ENCODE assay signal across 16 mouse cellular contexts in the genomic region with DNA sequence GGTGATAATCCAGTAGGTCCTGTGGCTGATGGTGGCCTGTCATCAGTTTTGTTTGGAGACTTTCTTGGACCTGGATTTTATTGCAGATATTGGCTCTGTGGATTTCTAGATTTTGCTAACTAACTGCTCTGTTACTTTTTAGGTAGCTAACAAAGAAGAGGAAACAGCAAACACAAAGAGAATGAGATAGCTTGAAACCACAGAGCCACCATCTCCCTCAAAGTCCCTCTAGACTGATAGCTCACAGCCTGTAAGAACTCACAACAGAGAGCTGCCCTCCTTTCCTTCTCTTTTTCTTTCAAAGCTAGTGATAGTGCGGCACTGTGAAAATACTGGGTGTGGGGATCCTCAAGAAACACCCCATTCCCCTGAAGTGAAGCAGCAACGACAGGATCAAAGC.
"Had no signal": no experiment of that assay in that cellular context is flagged by ENCODE, and none has a peak within 500 bp of the region (broad histone marks: within the 10 kb centered on the region; RNA-seq: fewer than 3 reads in every experiment).

No protein-coding gene starts in this region.

- H3K27ac ChIP-seq: liver, embryonic 14.5 days; midbrain, embryonic 12.5 days; neural tube, embryonic 12.5 days; stomach, embryonic 15.5 days; stomach, postnatal 0 days had no signal

- H3K4me3 ChIP-seq: megakaryocyte, embryonic 14.5 days; midbrain, embryonic 12.5 days; neural tube, embryonic 12.5 days; stomach, embryonic 15.5 days had no signal

- H3K27me3 ChIP-seq: megakaryocyte, embryonic 14.5 days; midbrain, embryonic 12.5 days; neural tube, embryonic 12.5 days; stomach, embryonic 15.5 days had no signal

- H3K4me2 ChIP-seq: lung, embryonic 14.5 days; midbrain, embryonic 12.5 days; neural tube, embryonic 12.5 days; stomach, embryonic 15.5 days had no signal

- DNase-seq: lung, adult 18-20 months; lung, embryonic 14.5 days; lung, postnatal 10 days; lung, postnatal 4 days; midbrain, embryonic 14.5 days; retina, postnatal 1 day; right cerebral cortex, postnatal 14 days; thymus, adult 2 months; thymus, postnatal 25 days; thymus, postnatal 4 days had no signal

- H3K36me3 ChIP-seq: midbrain, embryonic 12.5 days; neural tube, embryonic 12.5 days; stomach, embryonic 15.5 days had no signal

- H3K9me3 ChIP-seq: megakaryocyte, embryonic 14.5 days; midbrain, embryonic 12.5 days; neural tube, embryonic 12.5 days; stomach, embryonic 15.5 days had no signal

- H3K4me1 ChIP-seq: midbrain, embryonic 12.5 days; neural tube, embryonic 12.5 days; stomach, embryonic 15.5 days had no signal
